Mouse (Mus musculus): ENCODE data around the gene F2rl2. TPM values are rescaled to one million over a fixed set of nuclear protein-coding genes. Genes with fewer than 3 reads are reported as not detected.

Gene F2rl2
- polyA plus RNA-seq, 1 experiment, result 1.1 TPM

GRCm38 (mm10) chr13:95715356-95715755, 18.7 kb downstream of the F2rl2 start:
- H3K79me2 ChIP-seq (ENCODE audit: control insufficient read depth, insufficient read depth), result no peaks in the 10 kb centered on the region
- H3K4me3 ChIP-seq, result no peak overlapping the region
- H3K36me3 ChIP-seq (ENCODE audit: control insufficient read depth, insufficient read depth), result no peaks in the 10 kb centered on the region
- no peak overlapping the region for H3ac ChIP-seq (ENCODE audit: control insufficient read depth, insufficient read length)
- TF ChIP-seq CEBPB (IDR thresholded peaks at IDR 0.05; ENCODE audit: insufficient read depth, poor library complexity, severe bottlenecking) (no peak), MAX (IDR thresholded peaks at IDR 0.05; ENCODE audit: low read depth) (no peak), E2F4 (IDR thresholded peaks at IDR 0.05; ENCODE audit: insufficient read depth) (no peak), POLR2AphosphoS2 (IDR thresholded peaks at IDR 0.05; ENCODE audit: insufficient read length, low read depth) (no peak), SRF (IDR thresholded peaks at IDR 0.05; ENCODE audit: control insufficient read depth, insufficient read length, low read depth) (no peak), TCF12 (IDR thresholded peaks at IDR 0.05; ENCODE audit: insufficient read depth, poor library complexity, severe bottlenecking) (no peak), POLR2A (IDR thresholded peaks at IDR 0.05; ENCODE audit: insufficient read length, low read depth) (no peak), REST (IDR thresholded peaks at IDR 0.05; ENCODE audit: insufficient read depth, insufficient read length) (no peak), USF1 (IDR thresholded peaks at IDR 0.05; ENCODE audit: low read depth) (no peak), TCF3 (IDR thresholded peaks at IDR 0.05; ENCODE audit: insufficient read length, low read depth) (no peak), MYOG (IDR thresholded peaks at IDR 0.05; ENCODE audit: control insufficient read depth in 1 of 3, insufficient read depth in 1 of 3, insufficient read length in 2 of 3, low read depth in 2 of 3) (no peak), MYOD1 (IDR thresholded peaks at IDR 0.05; ENCODE audit: control insufficient read depth in 1 of 3, insufficient read length in 2 of 3, low read depth in 2 of 3) (no peak)
- no peaks in the 10 kb centered on the region for H3K27me3 ChIP-seq (ENCODE audit: control insufficient read depth, insufficient read depth, insufficient read length)
- no peak overlapping the region for H3K4me2 ChIP-seq (ENCODE audit: low read depth)

- Histone ChIP-seq H3K36me3 (ENCODE audit: control insufficient read depth, insufficient read depth) (no peaks in the 10 kb centered on the region), H3ac (ENCODE audit: control insufficient read depth, insufficient read length) (no peak overlapping the region), H3K27me3 (ENCODE audit: control insufficient read depth, insufficient read depth, insufficient read length) (no peaks in the 10 kb centered on the region), H3K79me2 (ENCODE audit: control insufficient read depth, insufficient read depth) (no peaks in the 10 kb centered on the region), H3K4me3 (no peak overlapping the region), H3K4me2 (ENCODE audit: low read depth) (peak overlapping the region; percentile 44)
- no peak for TF ChIP-seq MYOG (IDR thresholded peaks at IDR 0.05; ENCODE audit: control insufficient read depth in 1 of 3, insufficient read depth in 1 of 3, insufficient read length in 2 of 3, low read depth in 2 of 3)
- TF ChIP-seq MAX (IDR thresholded peaks at IDR 0.05; ENCODE audit: low read depth), result no peak
- TF ChIP-seq REST (IDR thresholded peaks at IDR 0.05; ENCODE audit: insufficient read depth, insufficient read length), result no peak
- TF ChIP-seq POLR2A (IDR thresholded peaks at IDR 0.05; ENCODE audit: insufficient read length, low read depth), result no peak
- TF ChIP-seq SRF (IDR thresholded peaks at IDR 0.05; ENCODE audit: control insufficient read depth, insufficient read length, low read depth), result no peak
- TF ChIP-seq TCF12 (IDR thresholded peaks at IDR 0.05; ENCODE audit: insufficient read depth, poor library complexity, severe bottlenecking), result no peak
- no peak for TF ChIP-seq CEBPB (IDR thresholded peaks at IDR 0.05; ENCODE audit: insufficient read depth, poor library complexity, severe bottlenecking)
- no peak for TF ChIP-seq MYOD1 (IDR thresholded peaks at IDR 0.05; ENCODE audit: control insufficient read depth in 1 of 3, insufficient read length in 2 of 3, low read depth in 2 of 3)
- TF ChIP-seq USF1 (IDR thresholded peaks at IDR 0.05; ENCODE audit: low read depth), result no peak
These were observed 22.9 kb downstream of the F2rl2 start for GRCm38 (mm10) chr13:95719320-95720232.

- no peak overlapping the region for H3ac ChIP-seq (ENCODE audit: control insufficient read depth, insufficient read length)
- H3K36me3 ChIP-seq (ENCODE audit: control insufficient read depth, insufficient read depth), result no peaks in the 10 kb centered on the region
- no peaks in the 10 kb centered on the region for H3K27me3 ChIP-seq (ENCODE audit: control insufficient read depth, insufficient read depth, insufficient read length)
- H3K79me2 ChIP-seq (ENCODE audit: control insufficient read depth, insufficient read depth), result no peaks in the 10 kb centered on the region
- no peak overlapping the region for H3K4me2 ChIP-seq (ENCODE audit: low read depth)
- TF ChIP-seq E2F4 (IDR thresholded peaks at IDR 0.05; ENCODE audit: insufficient read depth) (no peak), MAX (IDR thresholded peaks at IDR 0.05; ENCODE audit: low read depth) (no peak), TCF3 (IDR thresholded peaks at IDR 0.05; ENCODE audit: insufficient read length, low read depth) (no peak), REST (IDR thresholded peaks at IDR 0.05; ENCODE audit: insufficient read depth, insufficient read length) (no peak), TCF12 (IDR thresholded peaks at IDR 0.05; ENCODE audit: insufficient read depth, poor library complexity, severe bottlenecking) (no peak), POLR2A (IDR thresholded peaks at IDR 0.05; ENCODE audit: insufficient read length, low read depth) (no peak), USF1 (IDR thresholded peaks at IDR 0.05; ENCODE audit: low read depth) (no peak), MYOG (IDR thresholded peaks at IDR 0.05; ENCODE audit: control insufficient read depth in 1 of 3, insufficient read depth in 1 of 3, insufficient read length in 2 of 3, low read depth in 2 of 3) (no peak), POLR2AphosphoS2 (IDR thresholded peaks at IDR 0.05; ENCODE audit: insufficient read length, low read depth) (no peak), CEBPB (IDR thresholded peaks at IDR 0.05; ENCODE audit: insufficient read depth, poor library complexity, severe bottlenecking) (no peak), SRF (IDR thresholded peaks at IDR 0.05; ENCODE audit: control insufficient read depth, insufficient read length, low read depth) (no peak), MYOD1 (IDR thresholded peaks at IDR 0.05; ENCODE audit: control insufficient read depth in 1 of 3, insufficient read length in 2 of 3, low read depth in 2 of 3) (no peak)
- H3K4me3 ChIP-seq, result no peak overlapping the region
These were observed 33.8 kb downstream of the F2rl2 start for GRCm38 (mm10) chr13:95730491-95730890.

GRCm38 (mm10) chr13:95739651-95740050, 43.0 kb downstream of the F2rl2 start:
- Histone ChIP-seq H3K4me2 (ENCODE audit: low read depth) (no peak overlapping the region), H3K27me3 (ENCODE audit: control insufficient read depth, insufficient read depth, insufficient read length) (peaks cover 4% of the 10 kb centered on the region), H3K4me3 (no peak overlapping the region), H3K36me3 (ENCODE audit: control insufficient read depth, insufficient read depth) (no peaks in the 10 kb centered on the region), H3K79me2 (ENCODE audit: control insufficient read depth, insufficient read depth) (no peaks in the 10 kb centered on the region), H3ac (ENCODE audit: control insufficient read depth, insufficient read length) (no peak overlapping the region)
- TF ChIP-seq MAX (IDR thresholded peaks at IDR 0.05; ENCODE audit: low read depth) (no peak), MYOG (IDR thresholded peaks at IDR 0.05; ENCODE audit: control insufficient read depth in 1 of 3, insufficient read depth in 1 of 3, insufficient read length in 2 of 3, low read depth in 2 of 3) (no peak), POLR2A (IDR thresholded peaks at IDR 0.05; ENCODE audit: insufficient read length, low read depth) (no peak), POLR2AphosphoS2 (IDR thresholded peaks at IDR 0.05; ENCODE audit: insufficient read length, low read depth) (no peak), TCF12 (IDR thresholded peaks at IDR 0.05; ENCODE audit: insufficient read depth, poor library complexity, severe bottlenecking) (no peak), TCF3 (IDR thresholded peaks at IDR 0.05; ENCODE audit: insufficient read length, low read depth) (no peak), USF1 (IDR thresholded peaks at IDR 0.05; ENCODE audit: low read depth) (no peak), E2F4 (IDR thresholded peaks at IDR 0.05; ENCODE audit: insufficient read depth) (no peak), MYOD1 (IDR thresholded peaks at IDR 0.05; ENCODE audit: control insufficient read depth in 1 of 3, insufficient read length in 2 of 3, low read depth in 2 of 3) (no peak), SRF (IDR thresholded peaks at IDR 0.05; ENCODE audit: control insufficient read depth, insufficient read length, low read depth) (no peak), CEBPB (IDR thresholded peaks at IDR 0.05; ENCODE audit: insufficient read depth, poor library complexity, severe bottlenecking) (no peak), REST (IDR thresholded peaks at IDR 0.05; ENCODE audit: insufficient read depth, insufficient read length) (no peak)

Data from myocyte (in vitro differentiated cells).